Mouse (Mus musculus) forebrain, postnatal 0 days (tissue): ENCODE results near the gene Capns1. TPM values are rescaled to one million over a fixed set of nuclear protein-coding genes. Genes with fewer than 3 reads are reported as not detected.
"Not testable (repeated sequence)": the region's sequence is repeated elsewhere in the genome, so short reads cannot be mapped to it uniquely, and the experiment has no call there.

Source experiments
- ATAC-seq: fragments of 200-750 bp; cut with Nextera tagmentation; 2 replicates; pipeline ENCODE4 v1.8.0; 2017; ENCODE audit warnings: mild to moderate bottlenecking, moderate library complexity
- DNase-seq: peaks from one replicate; pipeline ENCODE4 v3.0.0-alpha.2; 2015
- H3K27ac ChIP-seq: fragments of 300-500 bp; sonication (generic); 2 replicates; pipeline ENCODE4 v1.5.1; 2014; ENCODE audit warnings: low read depth, mild to moderate bottlenecking, antibody characterized with exemption, low read length, moderate library complexity, mixed read lengths
- H3K27me3 ChIP-seq: fragments of 300-500 bp; sonication (generic); 2 replicates; pipeline ENCODE4 v1.6.1; 2014; ENCODE audit warnings: mild to moderate bottlenecking, low read length, mixed read lengths; ENCODE audit not compliant: insufficient read depth
- H3K36me3 ChIP-seq: fragments of 300-500 bp; sonication (generic); 2 replicates; pipeline ENCODE4 v1.6.1; 2014; ENCODE audit warnings: mild to moderate bottlenecking, moderate library complexity; ENCODE audit not compliant: insufficient read depth
- H3K4me1 ChIP-seq: fragments of 300-500 bp; sonication (generic); 2 replicates; pipeline ENCODE4 v1.6.1; 2014; ENCODE audit warnings: antibody characterized with exemption; ENCODE audit not compliant: insufficient read depth
- H3K4me2 ChIP-seq: fragments of 300-500 bp; sonication (generic); 2 replicates; pipeline ENCODE4 v1.6.1; 2014; ENCODE audit warnings: low read depth, mild to moderate bottlenecking, moderate library complexity
- H3K4me3 ChIP-seq: fragments of 300-500 bp; sonication (generic); 2 replicates; pipeline ENCODE4 v1.5.1; 2014; ENCODE audit warnings: low read depth, low read length, mixed read lengths
- H3K9ac ChIP-seq: fragments of 300-500 bp; sonication (generic); 2 replicates; pipeline ENCODE4 v1.6.1; 2014; ENCODE audit warnings: mild to moderate bottlenecking
- H3K9me3 ChIP-seq: fragments of 300-500 bp; sonication (generic); 2 replicates; pipeline ENCODE4 v1.6.1; 2016; ENCODE audit warnings: low read length
- CTCF ChIP-seq: sonication (generic); IDR thresholded peaks from 2 replicates; pipeline ENCODE4 v1.5.1; 2016; ENCODE audit warnings: antibody characterized with exemption, control low read depth, low read depth
- WGBS: fragments of 180-500 bp; shearing (Covaris S2); extraction: QIAGEN DNeasy Blood & Tissue Kit; methylation state at CpG from one replicate; pipeline ENCODE4 v1.1.7; 2014; 5-methylcytosine and 5-hydroxymethylcytosine counted together
- polyA plus RNA-seq: library from polyadenylated mRNA; unstranded; fragments of >200 nt; fragmentation: Nextera tagmentation; extraction: Ambion mirVana; gene quantifications from 2 replicates; pipeline ENCODE4 v1.2.1, GENCODE M21; 2015
- total RNA-seq: library from RNA; depleted of rRNA; stranded (reverse); fragments of >200 nt; gene quantifications from 2 replicates; pipeline ENCODE4 v1.2.3, GENCODE M21; 2014; rRNA removed

Capns1 gene
- total RNA-seq (162 and 176 TPM in 2 replicates), polyA plus RNA-seq (59.3 and 65.9 TPM in 2 replicates)

- Histone ChIP-seq H3K27ac (peak within 1 kb of the TSS; percentile 31; the same call in 1 of the 2 replicates), H3K4me1 (peaks cover 5% of the 10 kb centered on the region; the same call in 1 of the 2 replicates), H3K36me3 (no peaks in the 10 kb centered on the region), H3K27me3 (no peaks in the 10 kb centered on the region), H3K4me2 (peak within 1 kb of the TSS; percentile 37), H3K4me3 (peak within 1 kb of the TSS; percentile 27), H3K9me3 (no peaks in the 10 kb centered on the region), H3K9ac (peak within 1 kb of the TSS; percentile 10; the same call in 1 of the 2 replicates)
- ATAC-seq = peak; percentile 58
- peak; percentile 88 for DNase-seq
- WGBS = 1% methylated on average over 8 of the region's 8 CpGs
- TF ChIP-seq CTCF = peak; percentile 92
Observed at GRCm38 (mm10) chr7:30198481-30198971, at the start of gene Capns1. Gene Capns1 (minus strand): TSS chr7:30198811.

GRCm38 (mm10) chr7:30237374-30237773, 38.8 kb upstream of the Capns1 start:
- H3K4me1 ChIP-seq, H3K4me3 ChIP-seq, ATAC-seq, H3K27ac ChIP-seq, H3K27me3 ChIP-seq, H3K9ac ChIP-seq, H3K4me2 ChIP-seq, H3K9me3 ChIP-seq, DNase-seq: not testable (repeated sequence)
- H3K36me3 ChIP-seq = peaks cover 18% of the 10 kb centered on the region
- 84% methylated on average over 3 of the region's 3 CpGs for WGBS

GRCm38 (mm10) chr7:30235625-30236024, 37.0 kb upstream of the Capns1 start, which contains the start of gene Ovol3:
Gene Ovol3 (minus strand): TSS chr7:30235725.
- DNase-seq = no peak
- 89% methylated on average over 4 of the region's 4 CpGs for WGBS
- H3K4me1 ChIP-seq = 0 out of 2 replicates have a peak, but pooled peaks cover 5% of the 10 kb centered on the region
- TF ChIP-seq CTCF = no peak
- H3K9ac ChIP-seq = no peak within 1 kb of the TSS
- H3K27ac ChIP-seq = no peak within 1 kb of the TSS
- no peaks in the 10 kb centered on the region for H3K27me3 ChIP-seq
- H3K4me2 ChIP-seq = no peak within 1 kb of the TSS
- H3K36me3 ChIP-seq = peaks cover 18% of the 10 kb centered on the region
- no peak within 1 kb of the TSS for H3K4me3 ChIP-seq
- ATAC-seq = no peak
- no peaks in the 10 kb centered on the region for H3K9me3 ChIP-seq

GRCm38 (mm10) chr7:30235091-30235490, 36.5 kb upstream of the Capns1 start:
- Histone ChIP-seq H3K9ac (no peak overlapping the region), H3K9me3 (no peaks in the 10 kb centered on the region), H3K4me2 (no peak overlapping the region), H3K4me3 (no peak overlapping the region), H3K27ac (no peak overlapping the region), H3K27me3 (no peaks in the 10 kb centered on the region), H3K4me1 (0 out of 2 replicates have a peak, but pooled peaks cover 5% of the 10 kb centered on the region), H3K36me3 (peaks cover 18% of the 10 kb centered on the region)
- ATAC-seq (no peak), DNase-seq (no peak)
- TF ChIP-seq CTCF = no peak
- WGBS = 95% methylated on average over 8 of the region's 8 CpGs

GRCm38 (mm10) chr7:30234276-30234858, 35.8 kb upstream of the Capns1 start:
- H3K4me2 ChIP-seq = no peak overlapping the region
- ATAC-seq = no peak

GRCm38 (mm10) chr7:30233387-30233786, 34.8 kb upstream of the Capns1 start:
- H3K36me3 ChIP-seq = peaks cover 18% of the 10 kb centered on the region
- H3K9ac ChIP-seq = no peak overlapping the region
- no peak for ATAC-seq
- no peak overlapping the region for H3K4me2 ChIP-seq
- no peak overlapping the region for H3K27ac ChIP-seq
- no peak for TF ChIP-seq CTCF
- H3K4me3 ChIP-seq = no peak overlapping the region
- no peak for DNase-seq
- no peaks in the 10 kb centered on the region for H3K9me3 ChIP-seq
- WGBS = 91% methylated on average over 20 of the region's 20 CpGs
- 0 out of 2 replicates have a peak, but pooled peaks cover 5% of the 10 kb centered on the region for H3K4me1 ChIP-seq
- no peaks in the 10 kb centered on the region for H3K27me3 ChIP-seq

More at GRCm38 (mm10) chr7:30234276-30234858, 35.8 kb upstream of the Capns1 start:
- WGBS = 94% methylated on average over 15 of the region's 15 CpGs
- Histone ChIP-seq H3K9me3 (no peaks in the 10 kb centered on the region), H3K9ac (no peak overlapping the region), H3K36me3 (peaks cover 18% of the 10 kb centered on the region), H3K4me3 (no peak overlapping the region), H3K27ac (no peak overlapping the region), H3K4me1 (0 out of 2 replicates have a peak, but pooled peaks cover 5% of the 10 kb centered on the region), H3K27me3 (no peaks in the 10 kb centered on the region)
- no peak for TF ChIP-seq CTCF
- no peak for DNase-seq

- Histone ChIP-seq H3K27ac (peak overlapping the region; percentile 97), H3K27me3 (no peaks in the 10 kb centered on the region), H3K4me2 (peak overlapping the region; percentile 64), H3K4me1 (0 out of 2 replicates have a peak, but pooled peaks cover 5% of the 10 kb centered on the region), H3K9ac (peak overlapping the region; percentile 67), H3K36me3 (peaks cover 22% of the 10 kb centered on the region), H3K4me3 (peak overlapping the region; percentile 69), H3K9me3 (no peaks in the 10 kb centered on the region)
- peak; percentile 61 for TF ChIP-seq CTCF
- ATAC-seq = no peak
- peak; percentile 35 for DNase-seq
- 5% methylated on average over 24 of the region's 24 CpGs for WGBS
Observed at GRCm38 (mm10) chr7:30232631-30233148, 34.1 kb upstream of the Capns1 start.
